ENCODE assay signal across 9 mouse cellular contexts in genomic region chr17:45592606-45593431, GRCm38 (mm10). TPM values are rescaled to one million over a fixed set of nuclear protein-coding genes. Genes with fewer than 3 reads are reported as not detected.
DNase-seq lines count a peak whose midpoint lies in the region; ATAC-seq and TF ChIP-seq lines count a peak whose summit lies in the region.
"Had no signal": no experiment of that assay in that cellular context is flagged by ENCODE, and none has a peak within 500 bp of the region (broad histone marks: within the 10 kb centered on the region; RNA-seq: fewer than 3 reads in every experiment).

No protein-coding gene starts in this region.

- peak overlapping the region; percentile 28; the same call in 1 of the 2 replicates for H3K9ac ChIP-seq in limb, embryonic 11.5 days (ENCODE audit: low read length)

- peaks cover 15% of the 10 kb centered on the region; the same call in 1 of the 2 replicates for H3K4me1 ChIP-seq in spleen, adult 2 months (ENCODE audit: control insufficient read depth, insufficient read depth, insufficient read length)
- peaks cover 68% of the 10 kb centered on the region for H3K4me1 ChIP-seq in forebrain, embryonic 10.5 days
- peaks cover 28% of the 10 kb centered on the region for H3K4me1 ChIP-seq in limb, embryonic 11.5 days (ENCODE audit: control insufficient read depth, insufficient read depth, low read length)
- H3K4me1 ChIP-seq in olfactory bulb, adult 2 months (ENCODE audit: control insufficient read depth, insufficient read depth, low read length), result peaks cover 52% of the 10 kb centered on the region

- no peak overlapping the region for H3K4me2 ChIP-seq in limb, embryonic 11.5 days (ENCODE audit: low read depth, severe bottlenecking)

- no peak for ATAC-seq in limb, embryonic 11.5 days (ENCODE audit: insufficient number of reproducible peaks, low FRiP score, low TSS enrichment, low read depth)
- ATAC-seq in granulocyte monocyte progenitor cell, adult 5-6 weeks (replicated peaks; ENCODE audit: poor library complexity, severe bottlenecking), result no peak
- no peak for ATAC-seq in inflammation-experienced regulatory T-cells, adult 6 months

- 52% methylated on average over 8 of the region's 8 CpGs for WGBS in spleen, adult 2 months
- 57% methylated on average over 8 of the region's 8 CpGs for WGBS in forebrain, embryonic 10.5 days
- 53% methylated on average over 8 of the region's 8 CpGs for WGBS in limb, embryonic 11.5 days
- 59% methylated on average over 8 of the region's 8 CpGs for WGBS in olfactory bulb, adult 2 months

- no peaks in the 10 kb centered on the region for H3K27me3 ChIP-seq in spleen, adult 2 months (ENCODE audit: control insufficient read depth, insufficient read depth, low read length)
- peaks cover 65% of the 10 kb centered on the region for H3K27me3 ChIP-seq in forebrain, embryonic 10.5 days (ENCODE audit: poor library complexity, severe bottlenecking)
- H3K27me3 ChIP-seq in limb, embryonic 11.5 days (ENCODE audit: control insufficient read depth, insufficient read depth, low read length), result peaks cover 25% of the 10 kb centered on the region

- no peaks in the 10 kb centered on the region for H3K9me3 ChIP-seq in forebrain, embryonic 10.5 days
- H3K9me3 ChIP-seq in limb, embryonic 11.5 days (ENCODE audit: control insufficient read depth, low read length), result no peaks in the 10 kb centered on the region; the same call in 1 of the 2 replicates
- H3K9me3 ChIP-seq: megakaryocyte, embryonic 14.5 days had no signal

- no peak for TF ChIP-seq CTCF in spleen, adult 2 months (IDR thresholded peaks at IDR 0.05; ENCODE audit: extremely low read depth, insufficient read depth, insufficient read length, insufficient replicate concordance)
- no peak for TF ChIP-seq CTCF in olfactory bulb, adult 2 months (IDR thresholded peaks at IDR 0.05; ENCODE audit: insufficient read depth, low read depth, low read length)

- peak overlapping the region; percentile 40 for H3K27ac ChIP-seq in spleen, adult 2 months (ENCODE audit: insufficient read depth, low read length)
- peak overlapping the region; percentile 66 for H3K27ac ChIP-seq in forebrain, embryonic 10.5 days
- no peak overlapping the region for H3K27ac ChIP-seq in limb, embryonic 11.5 days (replicated peaks; ENCODE audit: low read depth, low read length)
- H3K27ac ChIP-seq in olfactory bulb, adult 2 months (ENCODE audit: insufficient read depth, low read depth, low read length), result peak overlapping the region; percentile 21; the same call in 1 of the 2 replicates

- H3K4me3 ChIP-seq in spleen, adult 2 months (ENCODE audit: extremely low read depth, insufficient read depth, insufficient read length), result no peak overlapping the region
- peak overlapping the region; percentile 65 for H3K4me3 ChIP-seq in forebrain, embryonic 10.5 days
- no peak overlapping the region for H3K4me3 ChIP-seq in limb, embryonic 11.5 days (ENCODE audit: low read depth, low read length)
- 0 out of 2 replicates have a peak overlapping the region, but pooled peaks have one; percentile 1 for H3K4me3 ChIP-seq in olfactory bulb, adult 2 months (ENCODE audit: insufficient read depth, low read depth, low read length)
- H3K4me3 ChIP-seq: megakaryocyte, embryonic 14.5 days had no signal

- no peaks in the 10 kb centered on the region for H3K36me3 ChIP-seq in spleen, adult 2 months (ENCODE audit: control insufficient read depth, insufficient read depth, low read length)
- H3K36me3 ChIP-seq in forebrain, embryonic 10.5 days (replicated peaks), result peaks cover 24% of the 10 kb centered on the region
- H3K36me3 ChIP-seq in limb, embryonic 11.5 days (ENCODE audit: control insufficient read depth, insufficient read depth, low read length), result peaks cover 5% of the 10 kb centered on the region

- DNase-seq in spleen, adult 2 months (ENCODE audit: low read depth in 1 of 2, low spot score in 2 of 2), result no peak
- DNase-seq in spleen, adult 18-20 months, result no peak
- no peak for DNase-seq in forebrain, embryonic 10.5 days (ENCODE audit: extremely low spot score, low spot score)
- DNase-seq in heart, postnatal 36 days, result peak; percentile 67 to 78
- DNase-seq in limb, embryonic 11.5 days (ENCODE audit: low spot score), result no peak

- intact Hi-C loops in heart, postnatal 36 days (cut with DNase I), result no loop called here

- TF ChIP-seq POLR2A in spleen, adult 2 months (IDR thresholded peaks at IDR 0.05; ENCODE audit: low read depth, low read length), result no peak
- no peak for TF ChIP-seq POLR2A in olfactory bulb, adult 2 months (IDR thresholded peaks at IDR 0.05; ENCODE audit: insufficient read depth, low read depth, low read length)

RNA-seq across cellular contexts. Expression of gene Slc29a1, which starts 6.6 kb away (rescaled TPM):
- polyA plus RNA-seq in spleen, adult 2 months (2012; rRNA removed), result 108 and 122 TPM in 2 replicates
- 70.3 and 76.3 TPM in 2 replicates for polyA plus RNA-seq in forebrain, embryonic 10.5 days (2016; fragmentation: Nextera tagmentation; extraction: Ambion mirVana)
- total RNA-seq in heart, postnatal 36 days (2021), result 10 to 100 TPM; 66.7 to 73.5 TPM
- 38.9 and 41.4 TPM in 2 replicates for polyA plus RNA-seq in limb, embryonic 11.5 days (2014; fragmentation: Nextera tagmentation; extraction: Ambion mirVana)
- not detected in 2 replicates for polyA plus RNA-seq in olfactory bulb, adult 2 months (2012; ENCODE audit: insufficient read depth, insufficient read length, low replicate concordance, missing spikeins)
- 60.7 and 107 TPM in 2 replicates for total RNA-seq in granulocyte monocyte progenitor cell, adult 5-6 weeks (2014; fragmentation: Nextera tagmentation)
- total RNA-seq in granulocyte monocyte progenitor cell, adult 5-6 weeks (2017), result 53.2 and 74.0 TPM in 2 replicates
- 100 to 1,000 TPM in 2 of 3 experiments, 10 to 100 TPM in 1; 72.2 to 131 (median 109) TPM for polyA plus RNA-seq in inflammation-experienced regulatory T-cells, adult 6 months (2017; shearing (Covaris generic))

RNA-seq across cellular contexts. Expression of gene Mymx, which starts 9.1 kb away (rescaled TPM):
- polyA plus RNA-seq in spleen, adult 2 months (2012; rRNA removed), result not detected in 2 replicates
- polyA plus RNA-seq in forebrain, embryonic 10.5 days (2016; fragmentation: Nextera tagmentation; extraction: Ambion mirVana), result 0.27 and 0.30 TPM in 2 replicates
- not detected for total RNA-seq in heart, postnatal 36 days (2021)
- polyA plus RNA-seq in limb, embryonic 11.5 days (2014; fragmentation: Nextera tagmentation; extraction: Ambion mirVana), result 4.8 and 7.0 TPM in 2 replicates
- polyA plus RNA-seq in olfactory bulb, adult 2 months (2012; ENCODE audit: insufficient read depth, insufficient read length, low replicate concordance, missing spikeins), result not detected in 2 replicates
- total RNA-seq in granulocyte monocyte progenitor cell, adult 5-6 weeks (2014; fragmentation: Nextera tagmentation), result not detected in 2 replicates
- total RNA-seq in granulocyte monocyte progenitor cell, adult 5-6 weeks (2017), result not detected in 2 replicates
- not detected for polyA plus RNA-seq in inflammation-experienced regulatory T-cells, adult 6 months (2017; shearing (Covaris generic))

RNA-seq across cellular contexts. Expression of gene Hsp90ab1, which starts 19.7 kb away (rescaled TPM):
- polyA plus RNA-seq in spleen, adult 2 months (2012; rRNA removed), result 194 and 202 TPM in 2 replicates
- polyA plus RNA-seq in forebrain, embryonic 10.5 days (2016; fragmentation: Nextera tagmentation; extraction: Ambion mirVana), result 2,210 and 2,220 TPM in 2 replicates
- total RNA-seq in heart, postnatal 36 days (2021), result 1,000 to 10,000 TPM; 1,126 to 1,337 TPM
- 1,903 and 1,914 TPM in 2 replicates for polyA plus RNA-seq in limb, embryonic 11.5 days (2014; fragmentation: Nextera tagmentation; extraction: Ambion mirVana)
- polyA plus RNA-seq in olfactory bulb, adult 2 months (2012; ENCODE audit: insufficient read depth, insufficient read length, low replicate concordance, missing spikeins), result 1,037 and 1,562 TPM in 2 replicates
- 1,977 and 2,073 TPM in 2 replicates for total RNA-seq in granulocyte monocyte progenitor cell, adult 5-6 weeks (2014; fragmentation: Nextera tagmentation)
- 2,383 and 2,522 TPM in 2 replicates for total RNA-seq in granulocyte monocyte progenitor cell, adult 5-6 weeks (2017)
- 1,000 to 10,000 TPM in 1 of 3 experiments, 100 to 1,000 TPM in 2; 939 to 1,028 (median 983) TPM for polyA plus RNA-seq in inflammation-experienced regulatory T-cells, adult 6 months (2017; shearing (Covaris generic))

RNA-seq across cellular contexts. Expression of gene Slc35b2, which starts 29.1 kb away (rescaled TPM):
- 70.9 and 71.3 TPM in 2 replicates for polyA plus RNA-seq in spleen, adult 2 months (2012; rRNA removed)
- polyA plus RNA-seq in forebrain, embryonic 10.5 days (2016; fragmentation: Nextera tagmentation; extraction: Ambion mirVana), result 114 and 117 TPM in 2 replicates
- 10 to 100 TPM; 27.6 to 32.7 TPM for total RNA-seq in heart, postnatal 36 days (2021)
- polyA plus RNA-seq in limb, embryonic 11.5 days (2014; fragmentation: Nextera tagmentation; extraction: Ambion mirVana), result 90.5 and 92.0 TPM in 2 replicates
- polyA plus RNA-seq in olfactory bulb, adult 2 months (2012; ENCODE audit: insufficient read depth, insufficient read length, low replicate concordance, missing spikeins), result not detected in 2 replicates
- total RNA-seq in granulocyte monocyte progenitor cell, adult 5-6 weeks (2014; fragmentation: Nextera tagmentation), result 88.5 and 124 TPM in 2 replicates
- 39.3 and 77.1 TPM in 2 replicates for total RNA-seq in granulocyte monocyte progenitor cell, adult 5-6 weeks (2017)
- polyA plus RNA-seq in inflammation-experienced regulatory T-cells, adult 6 months (2017; shearing (Covaris generic)), result 10 to 100 TPM; 30.2 to 38.1 (median 32.6) TPM

RNA-seq across cellular contexts. Expression of gene Nfkbie, which starts 37.3 kb away (rescaled TPM):
- polyA plus RNA-seq in spleen, adult 2 months (2012; rRNA removed), result 50.4 and 65.9 TPM in 2 replicates
- polyA plus RNA-seq in forebrain, embryonic 10.5 days (2016; fragmentation: Nextera tagmentation; extraction: Ambion mirVana), result 6.6 and 6.9 TPM in 2 replicates
- total RNA-seq in heart, postnatal 36 days (2021), result 1 to 10 TPM; 1.4 to 1.5 TPM
- polyA plus RNA-seq in limb, embryonic 11.5 days (2014; fragmentation: Nextera tagmentation; extraction: Ambion mirVana), result 5.6 and 6.2 TPM in 2 replicates
- not detected in 2 replicates for polyA plus RNA-seq in olfactory bulb, adult 2 months (2012; ENCODE audit: insufficient read depth, insufficient read length, low replicate concordance, missing spikeins)
- total RNA-seq in granulocyte monocyte progenitor cell, adult 5-6 weeks (2014; fragmentation: Nextera tagmentation), result 4.6 and 7.8 TPM in 2 replicates
- total RNA-seq in granulocyte monocyte progenitor cell, adult 5-6 weeks (2017), result 4.9 and 6.0 TPM in 2 replicates
- 10 to 100 TPM; 35.1 to 44.1 (median 43.1) TPM for polyA plus RNA-seq in inflammation-experienced regulatory T-cells, adult 6 months (2017; shearing (Covaris generic))

Comparison
In these comparisons a context has a peak if more than half of its experiments do, and no peak if none do; other contexts are left out.
1. DNase-seq: peak in heart, postnatal 36 days (2 of 2); none in spleen, adult 2 months (0 of 2), spleen, adult 18-20 months (0 of 2), forebrain, embryonic 10.5 days (single experiment) and limb, embryonic 11.5 days (single experiment).
2. H3K4me3 ChIP-seq: peak in forebrain, embryonic 10.5 days (single experiment) and olfactory bulb, adult 2 months (single experiment); none in spleen, adult 2 months (single experiment) and limb, embryonic 11.5 days (single experiment).